Mouse (Mus musculus) CH12.LX (cell line): ENCODE measurements around the gene Sp8. TPM values are rescaled to one million over a fixed set of nuclear protein-coding genes. Genes with fewer than 3 reads are reported as not detected.

ENCODE experiments used
- DNase-seq: peaks from one replicate; pipeline ENCODE4 v3.0.0-alpha.2; 2013; ENCODE audit errors: extremely low read depth
- H3K27ac ChIP-seq: 2 replicates; pipeline ENCODE4 v1.5.1; 2012; ENCODE audit warnings: low read depth, mild to moderate bottlenecking, control low read depth, moderate library complexity; ENCODE audit not compliant: insufficient read depth
- H3K27me3 ChIP-seq: replicated peaks from 2 replicates; pipeline ENCODE3; 2012; ENCODE audit warnings: inconsistent platforms
- H3K36me3 ChIP-seq, 2 experiments: replicated peaks in 1 of 2; 2 replicates each; pipeline versions ENCODE3 to v1.6.1; 2012; ENCODE audit warnings: inconsistent platforms in 1 of 2, low read length in 1 of 2, mild to moderate bottlenecking in 1 of 2, mixed read lengths in 1 of 2, moderate library complexity in 1 of 2; ENCODE audit not compliant: control insufficient read depth in 1 of 2, insufficient read depth in 1 of 2
- H3K4me1 ChIP-seq, 2 experiments: 2 replicates each; pipeline ENCODE4 v1.6.1; 2012; ENCODE audit warnings: inconsistent platforms in 1 of 2, moderate library complexity in 1 of 2; ENCODE audit not compliant: insufficient read depth in 2 of 2, control insufficient read depth in 1 of 2
- H3K4me2 ChIP-seq: 2 replicates; pipeline ENCODE4 v1.6.1; 2012; ENCODE audit warnings: low read depth, mild to moderate bottlenecking, control low read depth; ENCODE audit not compliant: poor library complexity, insufficient read depth, severe bottlenecking
- H3K4me3 ChIP-seq, 3 experiments: fragments of 150-350 bp in 1 of 3; sonication (generic) in 1 of 3; replicated peaks in 1 of 3; 2 replicates each; pipeline versions ENCODE3 to v1.5.1; 2011 to 2012; ENCODE audit warnings: low read depth in 2 of 3, low read length in 2 of 3, mild to moderate bottlenecking in 2 of 3, moderate library complexity in 2 of 3, control low read depth in 1 of 3, improper control_type of control experiment in 1 of 3, inconsistent platforms in 1 of 3, mixed read lengths in 1 of 3; ENCODE audit not compliant: poor library complexity in 1 of 3
- H3K79me2 ChIP-seq: replicated peaks from 2 replicates; pipeline ENCODE4 v1.6.1; 2012; ENCODE audit warnings: mild to moderate bottlenecking, moderate library complexity; ENCODE audit not compliant: control insufficient read depth, poor library complexity, insufficient read depth, severe bottlenecking; ENCODE audit errors: extremely low read depth
- H3K9ac ChIP-seq: 2 replicates; pipeline ENCODE4 v1.6.1; 2012; ENCODE audit warnings: low read depth, mild to moderate bottlenecking, control low read depth, moderate library complexity; ENCODE audit not compliant: insufficient read depth
- H3K9me3 ChIP-seq: replicated peaks from 2 replicates; pipeline ENCODE3; 2012; ENCODE audit warnings: low read length, inconsistent platforms, mixed read lengths
- CHD1 ChIP-seq: IDR thresholded peaks from 2 replicates; pipeline ENCODE4 v1.6.1; 2012; ENCODE audit warnings: low read depth, low read length, improper control_type of control experiment, inconsistent platforms
- EP300 ChIP-seq: IDR thresholded peaks from 2 replicates; pipeline ENCODE4 v1.6.1; 2011; ENCODE audit warnings: low read length, improper control_type of control experiment
- JUN ChIP-seq: IDR thresholded peaks from 2 replicates; pipeline ENCODE4 v1.6.1; 2011; ENCODE audit warnings: low read depth, mild to moderate bottlenecking, low read length, improper control_type of control experiment, moderate library complexity; ENCODE audit not compliant: insufficient read depth
- JUND ChIP-seq: conservative IDR thresholded peaks from 2 replicates; pipeline ENCODE4 v1.6.1; 2011; ENCODE audit warnings: low read depth, low read length, improper control_type of control experiment
- KAT2A ChIP-seq: IDR thresholded peaks from 2 replicates; pipeline ENCODE4 v1.6.1; 2012; ENCODE audit warnings: low read length, improper control_type of control experiment, inconsistent platforms; ENCODE audit not compliant: insufficient replicate concordance
- NELFE ChIP-seq: IDR thresholded peaks from 2 replicates; pipeline ENCODE4 v1.6.1; 2011; ENCODE audit warnings: low read depth, low read length, improper control_type of control experiment
- NRF1 ChIP-seq: IDR thresholded peaks from 2 replicates; pipeline ENCODE4 v1.6.1; 2014; ENCODE audit warnings: low read depth, mild to moderate bottlenecking, inconsistent platforms, low read length, improper control_type of control experiment, moderate library complexity
- PAX5 ChIP-seq: IDR thresholded peaks from 2 replicates; pipeline ENCODE4 v1.6.1; 2012; ENCODE audit warnings: low read length, inconsistent platforms, mixed read lengths
- POLR2A ChIP-seq: IDR thresholded peaks from 2 replicates; pipeline ENCODE4 v1.6.1; 2011; ENCODE audit warnings: low read depth, mild to moderate bottlenecking, improper control_type of control experiment, low read length
- POLR2AphosphoS2 ChIP-seq: IDR thresholded peaks from 2 replicates; pipeline ENCODE4 v1.6.1; 2011; ENCODE audit warnings: low read depth, low read length, improper control_type of control experiment
- RCOR1 ChIP-seq: conservative IDR thresholded peaks from 2 replicates; pipeline ENCODE4 v1.6.1; 2012; ENCODE audit warnings: low read depth, mild to moderate bottlenecking, inconsistent platforms, low read length, improper control_type of control experiment
- SIN3A ChIP-seq: IDR thresholded peaks from 2 replicates; pipeline ENCODE4 v1.6.1; 2012; ENCODE audit warnings: low read length, improper control_type of control experiment, inconsistent platforms
- SMC3 ChIP-seq: IDR thresholded peaks from 2 replicates; pipeline ENCODE4 v1.6.1; 2011; ENCODE audit warnings: low read depth, low read length, improper control_type of control experiment
- TBP ChIP-seq: conservative IDR thresholded peaks from 2 replicates; pipeline ENCODE4 v1.6.1; 2011; ENCODE audit warnings: low read depth, low read length, improper control_type of control experiment
- USF1 ChIP-seq: IDR thresholded peaks from 2 replicates; pipeline ENCODE4 v1.6.1; 2014; ENCODE audit warnings: low read depth, mild to moderate bottlenecking, inconsistent platforms, low read length, improper control_type of control experiment
- USF2 ChIP-seq: conservative IDR thresholded peaks from 2 replicates; pipeline ENCODE4 v1.6.1; 2011; ENCODE audit warnings: low read depth, low read length, improper control_type of control experiment
- ZC3H11A ChIP-seq: IDR thresholded peaks from 2 replicates; pipeline ENCODE4 v1.6.1; 2012; ENCODE audit warnings: low read depth, mild to moderate bottlenecking, inconsistent platforms, low read length, improper control_type of control experiment
- ZKSCAN1 ChIP-seq: IDR thresholded peaks from 2 replicates; pipeline ENCODE4 v1.6.1; 2012; ENCODE audit warnings: low read depth, inconsistent platforms, low read length, improper control_type of control experiment, borderline replicate concordance
- ZMIZ1 ChIP-seq: IDR thresholded peaks from 2 replicates; pipeline ENCODE4 v1.6.1; 2012; ENCODE audit warnings: low read depth, mild to moderate bottlenecking, inconsistent platforms, low read length, improper control_type of control experiment
- dilution Hi-C: fragments of 300-500 bp; cut with MboI; formaldehyde crosslinking; loops from 2 replicates; pipeline ENCODE4 v1.14.3; 2020; ENCODE audit warnings: low sequenced_read_pairs; ENCODE audit not compliant: extremely low pct_unique_long_range_greater_than_20kb, extremely low pct_ligation_motif_present
- in situ Hi-C: fragments of 300-500 bp; cut with MboI; formaldehyde crosslinking; loops from 3 replicates; pipeline ENCODE4 v1.14.3; 2019; ENCODE audit warnings: low sequenced_read_pairs, low pct_ligation_motif_present, low pct_unique_long_range_greater_than_20kb, mixed read lengths
- polyA plus RNA-seq: library from polyadenylated mRNA; unstranded; fragments of >175 nt; gene quantifications from 2 replicates; pipeline ENCODE4 v1.2.1, GENCODE M21; 2012; ENCODE audit warnings: low read depth; ENCODE audit not compliant: insufficient read length
- total RNA-seq, 2 experiments: library from RNA; depleted of rRNA; stranded (reverse); fragments of 300-350 nt in 1 of 2; fragments of >200 nt in 1 of 2; gene quantifications; 2 replicates each; pipeline ENCODE4 v1.2.3; 2012 to 2014

Gene Sp8
- total and polyA plus RNA-seq, 3 experiments = not detected

GRCm38 (mm10) chr12:118848496-118849202 is 2.5 kb downstream of the Sp8 start:
- Histone ChIP-seq H3K4me3 (no peak overlapping the region), H3K79me2 (no peaks in the 10 kb centered on the region), H3K27ac (no peak overlapping the region), H3K9me3 (peaks cover 22% of the 10 kb centered on the region)
- in situ Hi-C loops (no loop called here), dilution Hi-C loops (no loop called here)
- TF ChIP-seq SMC3 (no peak), NELFE (no peak), USF2 (no peak)
- TF ChIP-seq, all 38 proteins: peak for 0
- Histone ChIP-seq H3K4me2 (no peak overlapping the region), H3K27me3 (no peaks in the 10 kb centered on the region), H3K9ac (no peak overlapping the region), H3K36me3 (no peaks in the 10 kb centered on the region), H3K4me1 (no peaks in the 10 kb centered on the region)
- no peak for DNase-seq

- Histone ChIP-seq H3K9me3 (peaks cover 22% of the 10 kb centered on the region), H3K36me3 (no peaks in the 10 kb centered on the region), H3K79me2 (no peaks in the 10 kb centered on the region), H3K9ac (no peak overlapping the region), H3K4me1 (no peaks in the 10 kb centered on the region), H3K4me2 (no peak overlapping the region), H3K27me3 (no peaks in the 10 kb centered on the region), H3K4me3 (no peak overlapping the region), H3K27ac (no peak overlapping the region)
- dilution Hi-C loops (no loop called here), in situ Hi-C loops (no loop called here)
- DNase-seq = no peak
- TF ChIP-seq PAX5 (no peak), TBP (no peak), RCOR1 (no peak), ZC3H11A (no peak), KAT2A (no peak), JUND (no peak), SIN3A (no peak), EP300 (no peak)
Observed at GRCm38 (mm10) chr12:118849203-118849861, 3.2 kb downstream of the Sp8 start.

GRCm38 (mm10) chr12:118849996-118850395 is 3.9 kb downstream of the Sp8 start:
- no peak for TF ChIP-seq SMC3
- no peak for TF ChIP-seq ZKSCAN1
- no peak for TF ChIP-seq USF1
- TF ChIP-seq CHD1 = no peak
- TF ChIP-seq NELFE = no peak
- no peak for TF ChIP-seq NRF1
- TF ChIP-seq KAT2A = no peak
- TF ChIP-seq POLR2A = no peak
- TF ChIP-seq ZMIZ1 = no peak
- TF ChIP-seq JUN = no peak
- TF ChIP-seq ZC3H11A = no peak
- no peak for TF ChIP-seq JUND
- TF ChIP-seq POLR2AphosphoS2 = no peak
- no peak for TF ChIP-seq EP300
- H3K9ac ChIP-seq = no peak overlapping the region
- H3K4me1 ChIP-seq = no peaks in the 10 kb centered on the region
- in situ Hi-C loops (loop anchor here (25.0 kb wide), 1 partner anchor 863 kb away; no protein-coding TSS in a partner anchor), dilution Hi-C loops (no loop called here)
- no peaks in the 10 kb centered on the region for H3K36me3 ChIP-seq
- H3K4me2 ChIP-seq = no peak overlapping the region
- H3K27me3 ChIP-seq = no peaks in the 10 kb centered on the region
- H3K4me3 ChIP-seq = no peak overlapping the region
- no peak for DNase-seq
- H3K27ac ChIP-seq = no peak overlapping the region
- H3K9me3 ChIP-seq = peaks cover 22% of the 10 kb centered on the region
- no peaks in the 10 kb centered on the region for H3K79me2 ChIP-seq
